Mouse (Mus musculus) liver, embryonic 15.5 days (tissue): Measurements from ENCODE around the gene Bhlha9. TPM values are rescaled to one million over a fixed set of nuclear protein-coding genes. Genes with fewer than 3 reads are reported as not detected.

ENCODE experiments used
- ATAC-seq: fragments of 200-750 bp; cut with Nextera tagmentation; 2 replicates; pipeline ENCODE4 v1.8.0; 2017; ENCODE audit warnings: moderate number of reproducible peaks, mild to moderate bottlenecking, moderate library complexity; ENCODE audit not compliant: insufficient read depth
- H3K27ac ChIP-seq: fragments of 300-500 bp; sonication (generic); replicated peaks from 2 replicates; pipeline ENCODE4 v1.5.1; 2015; ENCODE audit warnings: mild to moderate bottlenecking, inconsistent platforms
- H3K27me3 ChIP-seq: fragments of 300-500 bp; sonication (generic); 2 replicates; pipeline ENCODE4 v1.6.1; 2015; ENCODE audit warnings: mild to moderate bottlenecking, inconsistent platforms
- H3K36me3 ChIP-seq: fragments of 300-500 bp; sonication (generic); replicated peaks from 2 replicates; pipeline ENCODE4 v1.6.1; 2015; ENCODE audit warnings: moderate library complexity, mild to moderate bottlenecking, inconsistent platforms
- H3K4me1 ChIP-seq: fragments of 300-500 bp; sonication (generic); replicated peaks from 2 replicates; pipeline ENCODE4 v1.6.1; 2015; ENCODE audit warnings: inconsistent platforms
- H3K4me2 ChIP-seq: fragments of 300-500 bp; sonication (generic); 2 replicates; pipeline ENCODE4 v1.6.1; 2015; ENCODE audit warnings: moderate library complexity, mild to moderate bottlenecking, inconsistent platforms
- H3K4me3 ChIP-seq: fragments of 300-500 bp; sonication (generic); replicated peaks from 2 replicates; pipeline ENCODE4 v1.5.1; 2015; ENCODE audit warnings: mild to moderate bottlenecking, inconsistent platforms
- H3K9ac ChIP-seq: fragments of 300-500 bp; sonication (generic); 2 replicates; pipeline ENCODE4 v1.6.1; 2015; ENCODE audit warnings: moderate library complexity, mild to moderate bottlenecking, inconsistent platforms
- H3K9me3 ChIP-seq: fragments of 300-500 bp; sonication (generic); replicated peaks from 2 replicates; pipeline ENCODE4 v1.6.1; 2016; ENCODE audit warnings: inconsistent platforms
- WGBS: fragments of 180-500 bp; shearing (Covaris S2); methylation state at CpG from one replicate; pipeline ENCODE4 v1.1.7; 2015; ENCODE audit warnings: mixed read lengths; ENCODE audit not compliant: insufficient replicate concordance; 5-methylcytosine and 5-hydroxymethylcytosine counted together
- polyA plus RNA-seq: library from polyadenylated mRNA; unstranded; fragments of >200 nt; fragmentation: Nextera tagmentation; extraction: Ambion mirVana; gene quantifications from 2 replicates; pipeline ENCODE4 v1.2.1, GENCODE M21; 2015

Bhlha9 gene
- polyA plus RNA-seq, result not detected in 2 replicates

DNA sequence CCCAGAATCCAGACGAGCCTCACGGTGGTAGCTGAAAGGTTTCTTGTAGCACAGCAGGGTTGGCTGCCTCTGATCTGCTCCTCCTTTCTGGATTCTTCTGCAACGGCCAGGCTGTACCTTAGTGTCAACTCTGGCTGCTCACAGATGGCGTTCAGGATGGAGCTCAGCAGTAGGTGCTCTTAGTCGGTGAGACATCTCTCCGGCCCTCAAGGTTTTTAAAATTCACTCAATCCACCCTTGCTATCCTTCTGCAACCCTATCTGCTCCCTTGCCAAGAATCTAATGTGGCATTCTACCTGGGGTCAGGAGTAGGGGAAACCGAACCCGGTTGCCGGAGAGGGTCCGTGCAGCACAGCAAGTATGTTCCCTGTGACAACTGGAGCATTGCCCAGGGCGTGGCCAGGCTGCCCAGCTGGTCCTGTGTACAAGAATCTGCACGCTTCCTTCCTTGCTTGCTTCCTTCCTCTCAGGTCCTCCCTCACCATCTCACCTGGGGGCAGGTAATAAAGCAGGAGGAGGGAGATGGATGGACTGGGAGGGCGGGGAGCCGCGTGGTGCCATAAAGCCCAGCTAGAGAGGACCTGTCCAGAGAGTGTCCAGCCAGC lies at the start of gene Bhlha9:
Gene Bhlha9 (plus strand): TSS at position 600 of the 605 bp plus-strand sequence.
- no peak for ATAC-seq
- WGBS, result 57% methylated on average over 15 of the region's 15 CpGs

DNA sequence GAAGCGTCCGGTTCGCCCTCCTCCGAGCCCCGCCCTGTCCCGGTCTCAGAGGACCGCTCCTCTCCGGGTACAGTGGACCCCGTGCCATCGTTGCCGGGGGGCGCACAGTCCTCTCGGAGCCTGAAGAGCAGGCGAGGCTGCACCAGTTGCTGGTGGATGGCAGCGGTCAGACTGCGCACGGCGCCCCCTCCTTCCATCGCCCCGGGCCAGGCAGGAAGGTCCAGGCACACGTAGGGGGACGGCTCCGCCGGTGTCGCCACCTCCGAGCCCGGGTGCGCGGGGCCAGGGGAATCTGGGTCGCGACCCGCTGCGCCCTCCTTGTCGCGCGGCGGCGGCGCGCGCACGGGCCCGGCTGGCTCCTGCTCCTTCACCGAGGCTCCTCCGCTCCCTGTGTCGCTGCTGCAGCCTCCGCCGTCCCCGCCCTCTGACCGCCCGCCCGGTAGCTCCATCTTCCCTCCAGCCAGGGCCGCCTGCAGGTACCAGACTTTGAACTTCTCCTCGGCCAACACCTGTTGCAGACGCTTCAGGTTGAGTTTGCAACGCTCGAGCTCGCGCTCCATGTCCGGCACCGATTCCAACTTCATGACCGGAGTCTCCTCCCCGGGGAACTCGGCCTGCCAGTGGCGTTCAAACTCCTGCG lies 49.6 kb upstream of the Bhlha9 start:
- H3K4me1 ChIP-seq, result 0 out of 2 replicates have a peak, but pooled peaks cover 17% of the 10 kb centered on the region
- peak overlapping the region; percentile 55 for H3K4me3 ChIP-seq
- no peak for ATAC-seq
- H3K27me3 ChIP-seq, result peaks cover 57% of the 10 kb centered on the region
- H3K27ac ChIP-seq, result no peak overlapping the region
- H3K4me2 ChIP-seq, result peak overlapping the region; percentile 72
- no peaks in the 10 kb centered on the region for H3K9me3 ChIP-seq
- H3K36me3 ChIP-seq, result no peaks in the 10 kb centered on the region
- under 1% methylated on average over 66 of the region's 66 CpGs for WGBS
- no peak overlapping the region for H3K9ac ChIP-seq

More for the DNA sequence above, at the start of gene Bhlha9:
- H3K27me3 ChIP-seq, result peaks cover 79% of the 10 kb centered on the region
- no peak within 1 kb of the TSS for H3K9ac ChIP-seq
- 0 out of 2 replicates have a peak within 1 kb of the TSS, but pooled peaks have one; percentile 7 for H3K4me2 ChIP-seq
- H3K27ac ChIP-seq, result no peak within 1 kb of the TSS
- no peaks in the 10 kb centered on the region for H3K9me3 ChIP-seq
- H3K36me3 ChIP-seq, result no peaks in the 10 kb centered on the region
- H3K4me3 ChIP-seq, result no peak within 1 kb of the TSS
- H3K4me1 ChIP-seq, result no peaks in the 10 kb centered on the region

DNA sequence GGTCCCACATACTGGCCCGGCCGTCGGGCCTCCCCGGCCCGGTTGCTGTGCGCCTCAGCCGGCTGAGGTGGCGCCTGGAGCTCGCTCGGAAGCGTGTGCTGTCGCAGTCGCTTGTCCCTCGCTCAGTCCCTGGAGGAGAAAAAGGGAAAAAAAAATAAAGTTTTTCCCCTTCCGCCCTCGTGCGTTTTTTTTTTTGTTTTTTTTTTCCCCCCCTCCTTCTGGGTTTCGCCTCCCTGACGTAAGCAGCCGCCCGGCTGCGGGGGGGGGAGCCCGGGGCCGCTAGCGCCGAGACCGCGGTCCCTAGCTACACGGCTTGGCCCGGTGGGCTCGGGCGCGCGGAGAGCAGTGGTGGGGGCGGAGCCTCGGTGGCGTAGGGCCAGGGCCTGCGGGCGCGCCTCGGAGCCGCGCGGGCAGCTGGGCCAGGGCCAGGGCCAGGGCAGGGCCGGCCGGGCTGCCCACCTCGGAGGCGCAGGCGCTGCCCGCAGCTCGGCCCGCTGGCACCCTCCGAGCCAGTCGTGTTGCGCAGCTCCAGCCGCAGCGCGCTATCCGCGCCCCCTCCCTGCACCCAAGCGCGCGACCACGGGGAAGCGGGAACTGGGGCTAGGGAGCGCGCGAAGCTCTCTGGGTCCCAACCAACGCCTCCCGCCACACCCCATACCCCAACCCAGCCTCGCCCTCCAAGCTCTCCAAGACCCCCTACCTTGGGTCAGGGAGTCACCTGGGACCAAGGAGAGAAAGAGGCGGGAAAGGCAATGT lies 48.9 kb upstream of the Bhlha9 start:
- ATAC-seq, result no peak
- Histone ChIP-seq H3K27ac (no peak overlapping the region), H3K4me1 (0 out of 2 replicates have a peak, but pooled peaks cover 17% of the 10 kb centered on the region), H3K4me3 (peak overlapping the region; percentile 55), H3K27me3 (peaks cover 57% of the 10 kb centered on the region), H3K36me3 (no peaks in the 10 kb centered on the region), H3K9ac (no peak overlapping the region), H3K9me3 (no peaks in the 10 kb centered on the region), H3K4me2 (peak overlapping the region; percentile 72)
- WGBS, result under 1% methylated on average over 72 of the region's 72 CpGs

DNA sequence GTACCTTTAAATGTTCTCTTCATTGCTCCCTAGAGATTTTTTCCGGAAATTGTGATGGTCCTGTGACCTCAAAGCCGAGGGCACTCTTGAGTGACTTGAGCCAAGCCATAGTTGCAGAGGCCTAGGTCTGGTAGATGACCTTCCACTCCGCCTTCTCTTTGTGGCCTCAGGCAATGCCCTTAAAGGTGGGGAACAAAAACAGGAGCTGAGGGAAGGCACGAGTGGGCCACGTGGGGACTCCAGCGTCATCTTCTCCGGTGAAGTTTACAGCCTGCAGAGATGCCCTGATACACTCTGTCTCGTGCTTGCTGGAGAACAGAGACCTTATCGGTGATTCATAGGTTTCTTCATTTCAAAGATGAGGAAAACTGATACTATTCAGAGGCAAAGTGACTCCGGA lies 48.2 kb upstream of the Bhlha9 start:
- Histone ChIP-seq H3K4me3 (no peak overlapping the region), H3K9ac (no peak overlapping the region), H3K9me3 (no peaks in the 10 kb centered on the region), H3K36me3 (no peaks in the 10 kb centered on the region), H3K27ac (no peak overlapping the region), H3K4me1 (0 out of 2 replicates have a peak, but pooled peaks cover 17% of the 10 kb centered on the region), H3K4me2 (0 out of 2 replicates have a peak overlapping the region, but pooled peaks have one; percentile 72), H3K27me3 (peaks cover 57% of the 10 kb centered on the region)
- 46% methylated on average over 10 of the region's 10 CpGs for WGBS
- no peak for ATAC-seq

DNA sequence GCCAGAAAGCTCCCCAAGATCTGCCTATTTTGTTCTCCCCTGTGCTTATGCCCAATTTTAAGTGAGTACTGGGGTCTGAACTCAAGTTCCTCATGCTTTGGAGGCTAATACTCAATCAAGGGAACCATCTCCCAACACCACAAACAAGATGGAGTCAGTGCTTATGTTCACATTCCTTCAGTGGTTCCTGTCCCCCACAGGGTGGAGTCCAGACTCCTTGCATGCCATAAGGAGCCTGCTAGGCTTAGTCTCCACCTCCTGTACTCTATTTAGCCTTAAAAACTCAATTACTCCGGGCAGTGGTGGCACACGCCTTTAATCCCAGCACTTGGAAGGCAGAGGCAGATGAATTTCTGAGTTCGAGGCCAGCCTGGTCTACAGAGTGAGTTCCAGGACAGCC lies 47.4 kb upstream of the Bhlha9 start:
- Histone ChIP-seq H3K4me3 (no peak overlapping the region), H3K27me3 (peaks cover 52% of the 10 kb centered on the region), H3K4me1 (0 out of 2 replicates have a peak, but pooled peaks cover 17% of the 10 kb centered on the region), H3K9ac (no peak overlapping the region), H3K27ac (no peak overlapping the region), H3K4me2 (no peak overlapping the region), H3K9me3 (no peaks in the 10 kb centered on the region), H3K36me3 (no peaks in the 10 kb centered on the region)
- ATAC-seq, result no peak
- 51% methylated on average over 3 of the region's 3 CpGs for WGBS

DNA sequence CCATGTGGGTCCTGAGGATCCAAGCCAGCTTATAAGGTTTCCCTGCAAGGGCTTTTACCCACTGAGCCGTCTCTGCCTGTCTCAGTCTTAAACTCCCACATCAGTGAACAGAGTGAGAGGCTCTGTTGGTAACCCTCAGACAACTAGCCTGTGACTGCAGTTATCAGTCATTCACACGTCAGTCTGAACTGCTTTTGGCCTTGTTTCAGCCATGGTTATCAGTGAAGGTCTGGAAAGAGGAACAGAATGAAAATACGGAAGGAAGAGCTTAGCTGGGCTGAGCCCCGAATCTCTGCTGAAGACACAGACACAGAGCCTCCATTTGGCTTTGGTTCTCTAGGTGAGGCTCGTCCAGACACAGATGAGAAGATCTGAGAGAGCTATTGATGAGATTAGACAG lies 43.7 kb upstream of the Bhlha9 start:
- Histone ChIP-seq H3K4me3 (no peak overlapping the region), H3K4me1 (0 out of 2 replicates have a peak, but pooled peaks cover under 1% of the 10 kb centered on the region), H3K27me3 (peaks cover 14% of the 10 kb centered on the region), H3K4me2 (no peak overlapping the region), H3K27ac (no peak overlapping the region), H3K36me3 (no peaks in the 10 kb centered on the region), H3K9ac (no peak overlapping the region), H3K9me3 (no peaks in the 10 kb centered on the region)
- WGBS, result 9% methylated on average over 5 of the region's 5 CpGs
- ATAC-seq, result no peak

DNA sequence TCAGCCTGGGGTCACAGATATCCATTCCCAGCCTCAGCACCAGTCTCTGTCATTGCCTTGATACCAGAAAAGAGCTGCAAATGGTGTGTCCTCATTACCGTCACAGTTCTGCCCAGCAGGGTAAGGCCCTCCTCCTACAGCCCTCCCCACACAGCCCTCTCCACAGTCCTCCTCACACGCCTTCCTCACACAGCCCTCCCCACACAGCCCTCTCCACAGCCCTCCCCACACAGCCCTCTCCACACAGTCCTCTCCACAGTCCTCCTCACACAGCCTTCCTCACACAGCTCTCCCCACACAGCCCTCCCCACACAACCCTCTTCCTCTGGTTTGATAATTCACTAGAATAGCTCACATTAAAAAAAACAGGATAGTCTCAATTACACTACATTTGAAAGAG lies 42.2 kb upstream of the Bhlha9 start:
- WGBS, result 24% methylated on average over 2 of the region's 2 CpGs

DNA sequence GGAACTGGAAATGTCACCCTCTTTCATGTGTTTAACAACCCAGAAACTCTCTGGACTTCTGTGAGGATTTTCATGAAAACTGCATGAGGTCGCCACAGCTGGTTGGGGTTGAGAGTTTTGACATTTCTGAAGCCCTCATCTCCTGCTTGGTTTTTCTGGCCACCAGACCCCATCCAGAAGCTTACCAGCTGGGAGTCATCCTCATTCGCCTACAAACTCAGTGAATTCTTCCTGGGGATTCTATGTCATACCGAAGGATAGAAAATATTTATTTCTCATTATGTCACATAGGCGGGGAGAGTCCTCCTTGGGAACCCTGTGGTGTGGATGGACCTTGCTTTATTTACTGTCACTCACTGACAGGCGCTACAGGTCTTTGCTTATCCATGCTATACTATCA lies 41.8 kb upstream of the Bhlha9 start:
- no peaks in the 10 kb centered on the region for H3K36me3 ChIP-seq
- WGBS, result 57% methylated on average over 5 of the region's 5 CpGs

More for the DNA sequence above, 42.2 kb upstream of the Bhlha9 start:
- Histone ChIP-seq H3K9ac (no peak overlapping the region), H3K4me2 (no peak overlapping the region), H3K36me3 (no peaks in the 10 kb centered on the region), H3K9me3 (no peaks in the 10 kb centered on the region), H3K4me3 (no peak overlapping the region), H3K4me1 (no peaks in the 10 kb centered on the region), H3K27me3 (peaks cover under 1% of the 10 kb centered on the region), H3K27ac (no peak overlapping the region)
- ATAC-seq, result no peak

DNA sequence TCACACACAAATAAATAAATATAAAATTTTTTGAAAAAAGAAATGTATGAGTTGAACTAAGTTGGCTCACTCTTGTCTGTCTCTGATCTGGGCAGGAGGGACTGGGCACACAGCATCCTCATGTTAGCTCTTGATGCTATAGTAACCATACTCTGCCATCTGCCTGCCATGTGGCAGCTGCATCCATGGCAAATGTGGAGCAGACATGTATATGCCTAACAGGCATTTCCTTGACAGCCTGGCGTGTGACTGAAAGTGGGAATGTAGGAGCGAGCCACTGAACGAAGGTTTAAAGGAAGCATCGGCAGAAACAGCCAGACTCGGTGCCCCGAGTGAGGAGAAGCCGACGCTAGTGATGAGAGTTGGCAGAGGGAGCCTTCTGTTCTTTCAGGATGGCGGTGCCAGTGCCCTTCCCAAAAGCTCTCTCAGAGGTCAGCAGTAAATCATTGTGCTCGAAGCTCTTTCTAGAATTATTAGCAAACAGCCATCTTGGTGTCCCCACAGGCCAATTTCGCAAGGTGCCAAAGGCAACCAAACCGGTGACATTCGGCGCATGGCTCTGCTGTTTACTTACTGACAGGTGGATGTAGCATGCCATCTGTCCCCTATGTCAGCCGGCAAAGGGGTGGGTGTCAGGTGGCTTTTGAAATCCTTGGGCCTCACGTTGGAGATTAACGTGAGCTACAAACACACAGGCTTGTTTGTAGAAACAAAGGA lies 32.8 kb upstream of the Bhlha9 start:
- no peaks in the 10 kb centered on the region for H3K9me3 ChIP-seq
- ATAC-seq, result no peak
- no peak overlapping the region for H3K4me2 ChIP-seq
- H3K4me1 ChIP-seq, result no peaks in the 10 kb centered on the region
- WGBS, result 69% methylated on average over 17 of the region's 17 CpGs
- H3K36me3 ChIP-seq, result no peaks in the 10 kb centered on the region
- no peak overlapping the region for H3K27ac ChIP-seq
- peaks cover 3% of the 10 kb centered on the region for H3K27me3 ChIP-seq
- H3K4me3 ChIP-seq, result no peak overlapping the region
- no peak overlapping the region for H3K9ac ChIP-seq

More for the DNA sequence above, 41.8 kb upstream of the Bhlha9 start:
- Histone ChIP-seq H3K4me1 (no peaks in the 10 kb centered on the region), H3K4me3 (no peak overlapping the region), H3K9ac (no peak overlapping the region), H3K27ac (no peak overlapping the region), H3K9me3 (no peaks in the 10 kb centered on the region), H3K4me2 (no peak overlapping the region), H3K27me3 (no peaks in the 10 kb centered on the region)
- ATAC-seq, result no peak

DNA sequence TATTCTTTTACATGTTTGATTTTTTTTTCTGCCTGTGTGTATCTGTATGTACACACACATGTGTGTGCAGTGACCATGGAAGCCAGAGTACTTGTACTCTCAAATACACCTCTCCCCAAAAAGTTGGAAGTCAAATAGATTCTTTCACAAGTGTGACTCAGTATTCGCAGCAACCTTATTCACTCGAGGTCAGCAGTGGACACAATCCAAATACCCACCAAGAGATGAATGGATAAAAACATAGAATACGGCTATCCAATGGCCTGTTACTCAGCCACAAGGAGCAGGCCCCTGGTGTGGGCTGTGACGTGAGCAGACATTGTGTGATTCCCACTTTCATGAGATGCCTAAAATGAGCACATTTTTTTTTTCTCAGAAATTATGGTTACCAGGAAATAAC lies 32.0 kb upstream of the Bhlha9 start:
- H3K36me3 ChIP-seq, result no peaks in the 10 kb centered on the region
- H3K4me2 ChIP-seq, result no peak overlapping the region
- no peak for ATAC-seq
- H3K9ac ChIP-seq, result no peak overlapping the region
- H3K27me3 ChIP-seq, result peaks cover 11% of the 10 kb centered on the region
- no peak overlapping the region for H3K27ac ChIP-seq
- no peaks in the 10 kb centered on the region for H3K9me3 ChIP-seq
- no peak overlapping the region for H3K4me3 ChIP-seq
- H3K4me1 ChIP-seq, result no peaks in the 10 kb centered on the region
- 56% methylated on average over 4 of the region's 4 CpGs for WGBS
